Mouse (Mus musculus) heart, adult 2 months (tissue): Measurements from ENCODE around the gene Mindy4. TPM values are rescaled to one million over a fixed set of nuclear protein-coding genes. Genes with fewer than 3 reads are reported as not detected.
A peak's percentile ranks its signal among the peaks of the same experiment; 100 is the strongest.

Source experiments
- DNase-seq, 2 experiments: peaks; one replicate each; pipeline ENCODE4 v3.0.0; 2021
- H3K27ac ChIP-seq: fragments of 200-600 bp; 2 replicates; pipeline ENCODE4 v1.8.1; 2022
- H3K27me3 ChIP-seq: fragments of 200-500 bp; 2 replicates; pipeline ENCODE4 v1.6.1; 2012; ENCODE audit warnings: mild to moderate bottlenecking, low read length, inconsistent platforms, mixed read lengths; ENCODE audit not compliant: control insufficient read depth, insufficient read depth
- H3K36me3 ChIP-seq: fragments of 200-500 bp; 2 replicates; pipeline ENCODE4 v1.6.1; 2012; ENCODE audit warnings: low read length, inconsistent platforms; ENCODE audit not compliant: control insufficient read depth, insufficient read depth
- H3K4me1 ChIP-seq: fragments of 200-500 bp; 2 replicates; pipeline ENCODE4 v1.6.1; 2011; ENCODE audit warnings: low read length; ENCODE audit not compliant: control insufficient read depth, insufficient read depth
- H3K4me3 ChIP-seq: fragments of 200-600 bp; 2 replicates; pipeline ENCODE4 v1.8.1; 2022
- H3K79me2 ChIP-seq: fragments of 200-500 bp; replicated peaks from 2 replicates; pipeline ENCODE4 v1.6.1; 2012; ENCODE audit warnings: mild to moderate bottlenecking, inconsistent platforms, low read length, moderate library complexity, mixed read lengths; ENCODE audit not compliant: control insufficient read depth, insufficient read depth
- H3K9ac ChIP-seq: fragments of 200-500 bp; 2 replicates; pipeline ENCODE4 v1.6.1; 2012; ENCODE audit warnings: low read depth, mild to moderate bottlenecking, control low read depth, inconsistent platforms, low read length, mixed read lengths
- CTCF ChIP-seq: fragments of 200-600 bp; IDR thresholded peaks from 2 replicates; pipeline ENCODE4 v1.8.1; 2022; ENCODE audit warnings: antibody characterized with exemption, mild to moderate bottlenecking, moderate library complexity
- EP300 ChIP-seq: fragments of 200-500 bp; IDR thresholded peaks from 2 replicates; pipeline ENCODE4 v1.6.1; 2011; ENCODE audit warnings: low read depth, low read length, control low read depth; ENCODE audit not compliant: insufficient read depth
- POLR2A ChIP-seq: fragments of 200-500 bp; IDR thresholded peaks from 2 replicates; pipeline ENCODE4 v1.6.1; 2011; ENCODE audit warnings: mild to moderate bottlenecking, low read depth, low read length, control low read depth; ENCODE audit not compliant: insufficient read depth
- WGBS: fragments of 180-500 bp; shearing (Covaris S2); methylation state at CpG from one replicate; pipeline ENCODE4 v1.1.7; 2018; 5-methylcytosine and 5-hydroxymethylcytosine counted together
- intact Hi-C: fragments of 180-260 bp; cut with DNase I; formaldehyde crosslinking; loops from one replicate; pipeline ENCODE4 v1.15.1; 2025
- polyA plus RNA-seq: library from polyadenylated mRNA; depleted of rRNA; stranded (reverse); fragments of >200 nt; gene quantifications from 2 replicates; pipeline ENCODE4 v1.2.3, GENCODE M21; 2012
- total RNA-seq, 2 experiments: library from RNA; stranded (reverse); gene quantifications; 2 replicates each; pipeline ENCODE4 v1.2.3; 2021

Mindy4 gene
- total and polyA plus RNA-seq, 3 experiments, result 4.3 to 5.2 (median 5.0) TPM

DNA sequence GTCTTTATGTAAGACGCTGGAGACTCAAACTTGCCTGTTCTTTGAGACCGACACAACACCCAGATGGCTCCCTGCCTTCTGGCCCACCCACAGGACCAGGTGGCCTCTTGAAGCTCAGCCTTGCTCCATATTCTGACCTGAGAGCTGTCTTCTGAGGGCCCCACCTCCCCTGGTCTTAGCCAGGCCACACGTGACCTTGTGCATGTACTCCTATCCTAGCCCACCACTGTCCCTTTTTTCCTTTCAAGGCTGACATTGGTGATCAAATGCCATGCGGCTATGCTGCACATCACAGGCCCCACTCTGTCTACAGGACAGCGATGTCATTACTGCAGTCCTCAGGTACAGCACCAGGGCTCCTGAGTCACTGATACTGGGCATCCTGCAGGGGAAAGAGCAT is 30.1 kb downstream of the Mindy4 start:
- intact Hi-C loops, result loop anchor here (1.0 to 2.0 kb wide), 2 partner anchors 151 to 277 kb away; no protein-coding TSS in a partner anchor
- Histone ChIP-seq H3K79me2 (no peaks in the 10 kb centered on the region), H3K36me3 (no peaks in the 10 kb centered on the region), H3K4me3 (no peak overlapping the region), H3K4me1 (peaks cover 4% of the 10 kb centered on the region), H3K27me3 (no peaks in the 10 kb centered on the region), H3K27ac (no peak overlapping the region), H3K9ac (no peak overlapping the region)
- TF ChIP-seq EP300 (no peak), CTCF (no peak), POLR2A (no peak)
- 87% methylated on average over 5 of the region's 5 CpGs for WGBS
- no peak for DNase-seq

DNA sequence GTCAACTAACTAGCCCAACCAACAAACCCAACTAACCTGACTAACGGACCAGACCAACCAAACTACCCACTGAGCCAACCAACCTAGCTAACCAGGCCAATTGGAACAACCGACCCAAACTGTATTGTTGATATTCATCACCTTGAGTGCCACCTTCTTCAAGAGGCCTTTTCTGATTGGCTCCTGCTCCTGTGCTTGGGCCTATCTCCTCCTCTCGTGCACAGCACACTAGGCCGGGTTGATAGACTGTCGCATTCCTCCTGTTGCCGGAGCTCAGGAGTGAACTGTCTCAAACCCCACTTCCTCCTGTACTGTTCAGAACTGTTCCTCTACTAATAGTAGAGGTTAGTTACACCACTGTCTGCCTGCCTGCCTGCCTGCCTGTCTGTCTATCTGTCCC is 31.5 kb downstream of the Mindy4 start:
- TF ChIP-seq EP300, result no peak
- no peak for TF ChIP-seq CTCF
- TF ChIP-seq POLR2A, result no peak
- intact Hi-C loops, result no loop called here
- no peak for DNase-seq
- Histone ChIP-seq H3K79me2 (no peaks in the 10 kb centered on the region), H3K4me3 (no peak overlapping the region), H3K4me1 (peaks cover 7% of the 10 kb centered on the region), H3K9ac (no peak overlapping the region), H3K27me3 (no peaks in the 10 kb centered on the region), H3K27ac (no peak overlapping the region), H3K36me3 (no peaks in the 10 kb centered on the region)
- 93% methylated on average over 6 of the region's 6 CpGs for WGBS

DNA sequence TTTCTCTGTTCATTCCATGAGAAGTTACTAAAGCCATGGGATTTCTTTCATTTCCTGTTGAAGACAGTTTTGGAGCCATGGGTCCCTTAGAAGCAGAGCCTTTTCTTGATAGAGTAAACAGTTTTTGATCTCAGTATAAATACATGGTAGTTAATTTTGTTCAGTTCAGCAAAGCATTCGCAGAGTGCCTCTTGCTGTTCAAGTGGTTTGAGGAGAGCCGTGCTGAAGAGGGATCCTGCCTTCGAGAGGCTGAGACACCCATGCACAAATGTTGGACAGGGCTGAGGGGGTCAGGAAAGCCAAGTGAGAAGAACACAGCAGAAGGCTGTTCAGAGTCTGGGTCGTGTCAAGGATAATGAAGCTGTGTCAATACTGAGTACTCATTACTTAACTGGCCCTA is 32.5 kb downstream of the Mindy4 start:
- no peak for TF ChIP-seq POLR2A
- WGBS, result 66% methylated on average over 4 of the region's 4 CpGs
- Histone ChIP-seq H3K9ac (no peak overlapping the region), H3K27me3 (no peaks in the 10 kb centered on the region), H3K27ac (no peak overlapping the region; the same call in 1 of the 2 replicates), H3K4me1 (peaks cover 12% of the 10 kb centered on the region), H3K79me2 (no peaks in the 10 kb centered on the region), H3K36me3 (no peaks in the 10 kb centered on the region), H3K4me3 (no peak overlapping the region)
- intact Hi-C loops, result no loop called here
- DNase-seq, result no peak

DNA sequence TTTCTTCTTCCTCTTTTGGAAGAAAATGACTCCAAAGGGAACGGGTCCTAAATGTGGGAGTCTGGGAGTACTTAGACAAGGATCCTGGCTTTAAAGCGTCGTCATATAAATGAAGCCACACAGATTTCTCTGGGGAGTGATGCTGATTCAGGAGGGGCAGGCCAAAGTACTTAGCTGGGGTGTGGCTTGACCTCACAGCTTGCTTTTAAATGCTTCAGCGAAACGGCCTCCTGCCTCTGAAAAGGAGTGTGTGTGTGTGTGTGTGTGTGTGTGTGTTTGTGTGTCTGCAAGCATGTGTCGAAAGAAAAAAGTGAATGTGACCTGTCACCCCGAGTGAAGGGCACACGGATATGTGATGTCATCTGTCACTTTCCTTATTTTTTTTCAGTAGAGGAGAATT is 36.7 kb downstream of the Mindy4 start:
- TF ChIP-seq POLR2A, result no peak
- TF ChIP-seq EP300, result 0 out of 2 replicates have a peak, but pooled peaks have one; percentile 40
- peak in 1 of 2 experiments; percentile 28 for DNase-seq
- H3K4me3 ChIP-seq, result no peak overlapping the region
- peak overlapping the region; percentile 77 for H3K27ac ChIP-seq
- H3K9ac ChIP-seq, result no peak overlapping the region
- H3K36me3 ChIP-seq, result no peaks in the 10 kb centered on the region; the same call in 1 of the 2 replicates
- intact Hi-C loops, result no loop called here
- peaks cover 20% of the 10 kb centered on the region for H3K4me1 ChIP-seq
- 49% methylated on average over 8 of the region's 8 CpGs for WGBS
- no peaks in the 10 kb centered on the region for H3K79me2 ChIP-seq
- H3K27me3 ChIP-seq, result no peaks in the 10 kb centered on the region

DNA sequence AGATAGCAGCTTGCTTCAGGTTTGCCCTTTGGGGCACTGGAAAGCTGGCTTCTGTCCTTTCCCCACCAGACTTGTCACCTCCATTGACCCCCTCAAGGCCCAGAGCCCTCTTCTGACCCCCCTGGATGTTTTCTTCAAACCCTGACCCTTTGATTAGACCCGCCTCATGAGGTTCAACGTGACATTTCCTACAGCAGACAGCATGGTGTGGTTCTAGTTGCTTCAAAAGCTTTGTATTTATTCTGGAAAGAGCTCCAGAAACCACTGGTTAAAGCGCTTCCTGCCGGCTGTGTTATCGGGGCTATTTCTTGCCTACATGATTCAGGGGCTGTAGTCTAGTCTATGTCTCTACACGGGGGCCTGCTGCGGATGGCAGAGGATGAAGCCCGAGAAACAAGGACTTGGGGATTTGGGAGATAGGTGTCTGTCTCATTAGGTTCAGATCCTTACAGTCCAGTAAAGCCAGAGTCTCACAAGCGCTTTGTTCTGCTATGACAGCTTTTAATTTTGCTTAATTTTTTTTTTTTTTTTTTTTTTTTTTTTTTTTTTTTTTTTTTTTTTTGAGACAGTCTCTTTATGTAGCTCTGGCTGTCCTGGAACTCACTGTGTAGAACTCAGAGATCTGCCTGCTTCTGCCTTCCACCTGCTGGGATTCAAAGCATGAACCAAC is 37.5 kb downstream of the Mindy4 start:
- H3K27ac ChIP-seq, result peak overlapping the region; percentile 77
- no peaks in the 10 kb centered on the region for H3K79me2 ChIP-seq
- DNase-seq, result no peak
- H3K9ac ChIP-seq, result no peak overlapping the region
- 57% methylated on average over 9 of the region's 9 CpGs for WGBS
- TF ChIP-seq POLR2A (no peak), EP300 (no peak), CTCF (no peak)
- H3K4me3 ChIP-seq, result no peak overlapping the region
- intact Hi-C loops, result no loop called here
- H3K36me3 ChIP-seq, result no peaks in the 10 kb centered on the region; the same call in 1 of the 2 replicates
- H3K4me1 ChIP-seq, result peaks cover 20% of the 10 kb centered on the region
- no peaks in the 10 kb centered on the region for H3K27me3 ChIP-seq

DNA sequence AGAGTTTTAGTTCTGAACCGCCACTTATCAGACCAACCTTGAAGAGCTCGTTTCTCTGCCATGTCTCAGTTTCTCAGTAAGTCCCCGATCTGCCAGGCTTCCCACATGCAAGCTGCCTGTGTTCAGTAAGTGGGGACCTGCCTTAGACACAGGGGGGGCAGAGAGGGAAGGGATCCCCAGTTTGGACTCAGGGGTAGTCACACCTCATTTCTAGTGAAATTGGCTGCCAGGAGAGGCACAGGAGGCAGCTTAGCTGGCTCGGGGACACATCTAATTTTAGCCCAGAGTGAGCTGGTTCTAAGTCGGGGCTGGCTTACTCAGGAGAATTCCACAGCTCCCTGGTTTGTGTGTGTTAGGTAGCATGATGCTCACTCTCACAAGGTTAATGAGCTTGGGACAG is 38.3 kb downstream of the Mindy4 start:
- Histone ChIP-seq H3K27ac (peak overlapping the region; percentile 77), H3K79me2 (no peaks in the 10 kb centered on the region), H3K36me3 (no peaks in the 10 kb centered on the region; the same call in 1 of the 2 replicates), H3K27me3 (no peaks in the 10 kb centered on the region), H3K4me3 (peak overlapping the region; percentile 26; the same call in 1 of the 2 replicates), H3K4me1 (peaks cover 19% of the 10 kb centered on the region), H3K9ac (peak overlapping the region; percentile 21)
- intact Hi-C loops, result no loop called here
- DNase-seq, result peak; percentile 40 to 42
- 15% methylated on average over 5 of the region's 5 CpGs for WGBS
- TF ChIP-seq EP300, result no peak
- no peak for TF ChIP-seq POLR2A
- TF ChIP-seq CTCF, result no peak
